Mouse (Mus musculus) forebrain, embryonic 12.5 days (tissue): ENCODE measurements at regions not wholly inside any gene's neighbourhood (a gene's known extent, or its start where the extent isn't known, plus 50 kb on each side); places are given as distances from the start of the nearest gene placed in this dataset.

Experiments used
- ATAC-seq: fragments of 200-750 bp; cut with Nextera tagmentation; 2 replicates; pipeline ENCODE4 v1.8.0; 2017; ENCODE audit warnings: moderate TSS enrichment; ENCODE audit not compliant: low FRiP score
- H3K27ac ChIP-seq: fragments of 300-500 bp; sonication (generic); 2 replicates; pipeline ENCODE4 v1.5.1; 2016; ENCODE audit warnings: mild to moderate bottlenecking
- H3K27me3 ChIP-seq: fragments of 300-500 bp; sonication (generic); 2 replicates; pipeline ENCODE4 v1.6.1; 2016; ENCODE audit warnings: mild to moderate bottlenecking
- H3K36me3 ChIP-seq: fragments of 300-500 bp; sonication (generic); replicated peaks from 2 replicates; pipeline ENCODE4 v1.6.1; 2016; ENCODE audit warnings: mild to moderate bottlenecking
- H3K4me1 ChIP-seq: fragments of 300-500 bp; sonication (generic); 2 replicates; pipeline ENCODE4 v1.6.1; 2016
- H3K4me2 ChIP-seq: fragments of 300-500 bp; sonication (generic); 2 replicates; pipeline ENCODE4 v1.6.1; 2016; ENCODE audit warnings: mild to moderate bottlenecking, moderate library complexity
- H3K4me3 ChIP-seq: fragments of 300-500 bp; sonication (generic); replicated peaks from 2 replicates; pipeline ENCODE4 v1.5.1; 2016; ENCODE audit warnings: mild to moderate bottlenecking
- H3K9ac ChIP-seq: fragments of 300-500 bp; sonication (generic); 2 replicates; pipeline ENCODE4 v1.6.1; 2016; ENCODE audit warnings: mild to moderate bottlenecking
- H3K9me3 ChIP-seq: fragments of 300-500 bp; sonication (generic); 2 replicates; pipeline ENCODE4 v1.6.1; 2016
- WGBS: fragments of 180-500 bp; shearing (Covaris S2); methylation state at CpG from one replicate; pipeline ENCODE4 v1.1.7; 2016; 5-methylcytosine and 5-hydroxymethylcytosine counted together

DNA sequence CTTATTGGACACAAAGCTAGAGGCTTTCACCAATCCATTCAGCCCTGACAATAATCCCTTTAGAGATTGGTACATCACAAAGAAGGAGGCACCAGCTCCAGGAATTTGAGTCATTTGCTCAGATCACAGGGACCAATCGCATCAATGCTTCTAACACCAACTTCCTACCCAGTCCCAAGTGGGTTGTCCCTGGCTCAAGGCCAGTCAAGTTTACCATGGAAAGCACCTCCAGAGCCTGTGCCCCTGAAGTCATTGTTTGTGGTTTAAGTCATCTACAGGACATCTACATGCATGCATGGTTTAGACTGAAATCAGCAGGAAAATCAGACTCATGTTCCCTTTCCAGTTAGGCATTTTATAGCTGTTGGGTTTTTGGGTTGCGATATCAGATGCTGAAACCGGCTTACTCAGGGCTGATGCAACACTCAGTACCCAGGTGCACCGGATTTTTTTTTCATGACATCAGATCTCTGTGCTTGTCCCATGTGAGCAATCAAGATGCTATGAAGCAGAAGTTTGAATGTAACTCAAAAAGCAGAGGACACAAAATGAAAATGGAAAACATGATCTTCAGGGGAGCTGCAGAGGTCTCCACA lies 50.3 kb upstream of the Sh3bp4 start:
- H3K27me3 ChIP-seq: no peaks in the 10 kb centered on the region
- no peak overlapping the region for H3K4me2 ChIP-seq
- H3K36me3 ChIP-seq: no peaks in the 10 kb centered on the region
- H3K27ac ChIP-seq: no peak overlapping the region
- ATAC-seq: no peak
- H3K4me1 ChIP-seq: no peaks in the 10 kb centered on the region; the same call in 1 of the 2 replicates
- WGBS: 95% methylated on average over 4 of the region's 4 CpGs
- H3K9ac ChIP-seq: no peak overlapping the region
- no peaks in the 10 kb centered on the region for H3K9me3 ChIP-seq
- no peak overlapping the region for H3K4me3 ChIP-seq
